Mouse (Mus musculus): ENCODE measurements around the gene Arrdc1. TPM values are rescaled to one million over a fixed set of nuclear protein-coding genes. Genes with fewer than 3 reads are reported as not detected.

The Arrdc1 gene
- polyA plus RNA-seq, 1 experiment from 2014 or later, result 180 TPM

DNA sequence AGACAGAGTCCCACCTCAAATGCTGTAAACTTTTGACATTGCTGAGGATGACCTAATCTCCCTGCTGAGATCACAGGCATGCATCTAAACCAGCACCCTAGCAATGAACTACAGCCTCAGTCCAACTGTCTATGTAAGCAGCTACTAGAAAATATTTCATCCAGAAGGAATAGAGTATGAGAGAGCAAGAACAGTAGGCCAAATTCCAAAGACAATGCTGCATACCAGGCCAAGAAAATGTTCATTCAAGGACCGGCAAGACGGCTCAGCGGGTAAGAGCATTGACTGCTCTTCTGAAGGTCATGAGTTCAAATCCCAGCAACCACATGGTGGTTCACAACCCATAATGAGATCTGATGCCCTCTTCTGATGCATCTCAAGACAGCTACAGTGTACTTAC lies 20.3 kb downstream of the Arrdc1 start:
- Histone ChIP-seq H3K4me1 (ENCODE audit: insufficient read depth, low read depth, low read length) (peaks cover 8% of the 10 kb centered on the region; the same call in 1 of the 2 replicates), H3K9ac (replicated peaks; ENCODE audit: low read depth) (no peak overlapping the region), H3K9me3 (ENCODE audit: low read length) (no peaks in the 10 kb centered on the region), H3K27me3 (replicated peaks; ENCODE audit: insufficient read depth, low read length) (no peaks in the 10 kb centered on the region), H3K4me2 (replicated peaks; ENCODE audit: low read depth, low read length) (no peak overlapping the region), H3K36me3 (ENCODE audit: insufficient read depth, low read length) (no peaks in the 10 kb centered on the region), H3K27ac (ENCODE audit: low read length) (no peak overlapping the region), H3K4me3 (ENCODE audit: low read depth, low read length) (no peak overlapping the region)
- DNase-seq (ENCODE audit: low spot score) (no peak), ATAC-seq (no peak)
- WGBS, result 74% methylated on average over 3 of the region's 3 CpGs
- TF ChIP-seq CTCF (IDR thresholded peaks at IDR 0.05), result no peak
- TF ChIP-seq EP300 (IDR thresholded peaks at IDR 0.05), result no peak

- DNase-seq (ENCODE audit: low spot score), result no peak
- TF ChIP-seq CTCF (IDR thresholded peaks at IDR 0.05), result no peak
- no peak for TF ChIP-seq EP300 (IDR thresholded peaks at IDR 0.05)
Observed at GRCm38 (mm10) chr2:24912589-24912988, 22.5 kb downstream of the Arrdc1 start.

GRCm38 (mm10) chr2:24912189-24912588 lies 22.9 kb downstream of the Arrdc1 start:
- TF ChIP-seq CTCF (IDR thresholded peaks at IDR 0.05) (no peak), EP300 (IDR thresholded peaks at IDR 0.05) (no peak)
- Histone ChIP-seq H3K9me3 (ENCODE audit: low read length) (no peaks in the 10 kb centered on the region), H3K4me3 (ENCODE audit: low read depth, low read length) (no peak overlapping the region), H3K27ac (ENCODE audit: low read length) (no peak overlapping the region), H3K4me2 (replicated peaks; ENCODE audit: low read depth, low read length) (no peak overlapping the region), H3K27me3 (replicated peaks; ENCODE audit: insufficient read depth, low read length) (no peaks in the 10 kb centered on the region), H3K36me3 (ENCODE audit: insufficient read depth, low read length) (no peaks in the 10 kb centered on the region), H3K9ac (replicated peaks; ENCODE audit: low read depth) (no peak overlapping the region), H3K4me1 (ENCODE audit: insufficient read depth, low read depth, low read length) (no peaks in the 10 kb centered on the region)
- ATAC-seq (no peak), DNase-seq (ENCODE audit: low spot score) (no peak)
- 94% methylated on average over 4 of the region's 4 CpGs for WGBS

More at GRCm38 (mm10) chr2:24912589-24912988, 22.5 kb downstream of the Arrdc1 start:
- no peak for ATAC-seq
- Histone ChIP-seq H3K36me3 (ENCODE audit: insufficient read depth, low read length) (no peaks in the 10 kb centered on the region), H3K4me2 (replicated peaks; ENCODE audit: low read depth, low read length) (no peak overlapping the region), H3K4me1 (ENCODE audit: insufficient read depth, low read depth, low read length) (peaks cover under 1% of the 10 kb centered on the region; the same call in 1 of the 2 replicates), H3K27ac (ENCODE audit: low read length) (no peak overlapping the region), H3K9me3 (ENCODE audit: low read length) (no peaks in the 10 kb centered on the region), H3K27me3 (replicated peaks; ENCODE audit: insufficient read depth, low read length) (no peaks in the 10 kb centered on the region), H3K9ac (replicated peaks; ENCODE audit: low read depth) (no peak overlapping the region), H3K4me3 (ENCODE audit: low read depth, low read length) (no peak overlapping the region)

DNA sequence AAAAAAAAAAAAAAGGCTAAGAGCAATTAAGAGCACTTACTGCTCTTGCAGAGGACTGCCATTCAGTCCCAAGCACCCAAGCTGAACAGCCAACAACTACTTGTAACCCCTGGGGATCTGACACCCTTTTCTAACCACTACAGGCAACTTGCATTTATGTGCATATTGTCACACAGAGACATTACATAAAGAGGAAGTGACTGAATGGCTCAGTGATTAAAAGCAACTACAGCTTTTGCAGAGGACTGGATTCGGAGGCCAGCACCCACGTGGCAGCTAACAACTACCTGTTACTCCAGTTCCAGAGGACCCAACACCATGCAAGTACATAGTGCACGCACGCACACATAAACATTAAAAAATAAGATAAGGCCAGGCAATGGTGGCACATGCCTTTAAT lies 24.6 kb downstream of the Arrdc1 start:
- Histone ChIP-seq H3K4me1 (ENCODE audit: insufficient read depth, low read depth, low read length) (no peaks in the 10 kb centered on the region), H3K9me3 (ENCODE audit: low read length) (no peaks in the 10 kb centered on the region), H3K4me3 (ENCODE audit: low read depth, low read length) (no peak overlapping the region), H3K9ac (replicated peaks; ENCODE audit: low read depth) (no peak overlapping the region), H3K27me3 (replicated peaks; ENCODE audit: insufficient read depth, low read length) (no peaks in the 10 kb centered on the region), H3K4me2 (replicated peaks; ENCODE audit: low read depth, low read length) (no peak overlapping the region), H3K27ac (ENCODE audit: low read length) (no peak overlapping the region), H3K36me3 (ENCODE audit: insufficient read depth, low read length) (no peaks in the 10 kb centered on the region)
- ATAC-seq, result no peak
- 85% methylated on average over 4 of the region's 4 CpGs for WGBS
- TF ChIP-seq CTCF (IDR thresholded peaks at IDR 0.05), result no peak
- TF ChIP-seq EP300 (IDR thresholded peaks at IDR 0.05), result no peak
- DNase-seq (ENCODE audit: low spot score), result no peak

GRCm38 (mm10) chr2:24905653-24906155 lies 29.3 kb downstream of the Arrdc1 start:
- Histone ChIP-seq H3K27ac (ENCODE audit: low read length) (peak overlapping the region; percentile 14; the same call in 1 of the 2 replicates), H3K4me3 (ENCODE audit: low read depth, low read length) (no peak overlapping the region), H3K4me1 (ENCODE audit: insufficient read depth, low read depth, low read length) (no peaks in the 10 kb centered on the region; the same call in 1 of the 2 replicates), H3K36me3 (ENCODE audit: insufficient read depth, low read length) (no peaks in the 10 kb centered on the region), H3K9me3 (ENCODE audit: low read length) (no peaks in the 10 kb centered on the region), H3K27me3 (replicated peaks; ENCODE audit: insufficient read depth, low read length) (no peaks in the 10 kb centered on the region), H3K4me2 (replicated peaks; ENCODE audit: low read depth, low read length) (no peak overlapping the region), H3K9ac (replicated peaks; ENCODE audit: low read depth) (no peak overlapping the region)
- 20% methylated on average over 2 of the region's 2 CpGs for WGBS
- no peak for DNase-seq (ENCODE audit: low spot score)
- TF ChIP-seq EP300 (IDR thresholded peaks at IDR 0.05) (no peak), CTCF (IDR thresholded peaks at IDR 0.05) (no peak)
- no peak for ATAC-seq

GRCm38 (mm10) chr2:24904823-24905652 lies 30.0 kb downstream of the Arrdc1 start:
- H3K9ac ChIP-seq (replicated peaks; ENCODE audit: low read depth), result no peak overlapping the region
- H3K4me2 ChIP-seq (replicated peaks; ENCODE audit: low read depth, low read length), result no peak overlapping the region
- DNase-seq (ENCODE audit: low spot score), result no peak
- no peak for ATAC-seq
- no peaks in the 10 kb centered on the region; the same call in 1 of the 2 replicates for H3K4me1 ChIP-seq (ENCODE audit: insufficient read depth, low read depth, low read length)
- no peak overlapping the region for H3K27ac ChIP-seq (ENCODE audit: low read length)
- H3K9me3 ChIP-seq (ENCODE audit: low read length), result no peaks in the 10 kb centered on the region
- no peak overlapping the region for H3K4me3 ChIP-seq (ENCODE audit: low read depth, low read length)
- TF ChIP-seq CTCF (IDR thresholded peaks at IDR 0.05), result no peak
- no peak for TF ChIP-seq EP300 (IDR thresholded peaks at IDR 0.05)
- WGBS, result 74% methylated on average over 11 of the region's 11 CpGs
- H3K27me3 ChIP-seq (replicated peaks; ENCODE audit: insufficient read depth, low read length), result no peaks in the 10 kb centered on the region
- H3K36me3 ChIP-seq (ENCODE audit: insufficient read depth, low read length), result no peaks in the 10 kb centered on the region

Measured in lung, postnatal 0 days (tissue).